21 mouse cellular contexts compared by ENCODE assay signal in genomic region chr10:58495637-58496036, GRCm38 (mm10). TPM values are rescaled to one million over a fixed set of nuclear protein-coding genes. Genes with fewer than 3 reads are reported as not detected.
A peak's percentile ranks its signal among the peaks of the same experiment; 100 is the strongest.
DNase-seq lines count a peak whose midpoint lies in the region; ATAC-seq and TF ChIP-seq lines count a peak whose summit lies in the region.
"Had no signal": no experiment of that assay in that cellular context is flagged by ENCODE, and none has a peak within 500 bp of the region (broad histone marks: within the 10 kb centered on the region; RNA-seq: fewer than 3 reads in every experiment).

No protein-coding gene starts in this region.

- ATAC-seq in hindbrain, postnatal 0 days: no peak
- no peak for ATAC-seq in hindbrain, embryonic 12.5 days (ENCODE audit: low FRiP score)
- no peak for ATAC-seq in lung, postnatal 0 days
- ATAC-seq: forebrain, embryonic 13.5 days had no signal

- peak; percentile 18; the same call in 1 of the 2 replicates for TF ChIP-seq CTCF in hindbrain, postnatal 0 days (IDR thresholded peaks at IDR 0.05; ENCODE audit: low read depth)
- peak; percentile 39 for TF ChIP-seq CTCF in lung, postnatal 0 days (IDR thresholded peaks at IDR 0.05)
- TF ChIP-seq CTCF in E14TG2a.4 (conservative IDR thresholded peaks at IDR 0.05; ENCODE audit: low read length): peak; percentile 29

- peaks cover 29% of the 10 kb centered on the region for H3K36me3 ChIP-seq in hindbrain, postnatal 0 days (ENCODE audit: insufficient read depth, low read length)
- H3K36me3 ChIP-seq in hindbrain, embryonic 12.5 days: peaks cover 38% of the 10 kb centered on the region
- peaks cover 23% of the 10 kb centered on the region; the same call in 1 of the 2 replicates for H3K36me3 ChIP-seq in lung, postnatal 0 days (ENCODE audit: insufficient read depth, low read length)
- peaks cover 50% of the 10 kb centered on the region for H3K36me3 ChIP-seq in E14TG2a.4 (ENCODE audit: insufficient read depth, low read length)

- no peaks in the 10 kb centered on the region for H3K27me3 ChIP-seq in hindbrain, postnatal 0 days (ENCODE audit: insufficient read depth, low read length)
- H3K27me3 ChIP-seq in hindbrain, embryonic 12.5 days: no peaks in the 10 kb centered on the region
- H3K27me3 ChIP-seq in lung, postnatal 0 days (replicated peaks; ENCODE audit: insufficient read depth, low read length): no peaks in the 10 kb centered on the region
- H3K27me3 ChIP-seq in E14TG2a.4 (ENCODE audit: insufficient read depth, low read length): no peaks in the 10 kb centered on the region
- H3K27me3 ChIP-seq: forebrain, embryonic 13.5 days; hindbrain, embryonic 15.5 days; limb, embryonic 15.5 days; lung, embryonic 15.5 days had no signal

- H3K9me3 ChIP-seq in hindbrain, postnatal 0 days (ENCODE audit: low read length): no peaks in the 10 kb centered on the region
- no peaks in the 10 kb centered on the region for H3K9me3 ChIP-seq in hindbrain, embryonic 12.5 days (replicated peaks)
- no peaks in the 10 kb centered on the region for H3K9me3 ChIP-seq in lung, postnatal 0 days (ENCODE audit: low read length)
- H3K9me3 ChIP-seq in E14TG2a.4 (ENCODE audit: low read length): no peaks in the 10 kb centered on the region
- H3K9me3 ChIP-seq: embryonic facial prominence, embryonic 10.5 days; forebrain, embryonic 13.5 days; heart, embryonic 10.5 days; hindbrain, embryonic 15.5 days; limb, embryonic 15.5 days; lung, embryonic 15.5 days had no signal

- no peak overlapping the region for H3K9ac ChIP-seq in hindbrain, postnatal 0 days (replicated peaks; ENCODE audit: low read length)
- H3K9ac ChIP-seq in hindbrain, embryonic 12.5 days: no peak overlapping the region
- H3K9ac ChIP-seq in lung, postnatal 0 days (replicated peaks; ENCODE audit: low read depth): no peak overlapping the region
- H3K9ac ChIP-seq: forebrain, embryonic 13.5 days; hindbrain, embryonic 15.5 days; limb, embryonic 15.5 days; lung, embryonic 15.5 days had no signal

- no peak overlapping the region for H3K4me3 ChIP-seq in hindbrain, postnatal 0 days (ENCODE audit: low read length)
- no peak overlapping the region for H3K4me3 ChIP-seq in hindbrain, embryonic 12.5 days
- no peak overlapping the region for H3K4me3 ChIP-seq in lung, postnatal 0 days (ENCODE audit: low read depth, low read length)
- no peak overlapping the region for H3K4me3 ChIP-seq in E14TG2a.4 (replicated peaks; ENCODE audit: low read length)
- H3K4me3 ChIP-seq: embryonic facial prominence, embryonic 10.5 days; forebrain, embryonic 13.5 days; heart, embryonic 10.5 days; hindbrain, embryonic 15.5 days; limb, embryonic 15.5 days; lung, embryonic 15.5 days had no signal

- no peak overlapping the region for H3K4me2 ChIP-seq in hindbrain, postnatal 0 days (ENCODE audit: low read depth, low read length)
- H3K4me2 ChIP-seq in hindbrain, embryonic 12.5 days (replicated peaks): no peak overlapping the region
- H3K4me2 ChIP-seq in lung, postnatal 0 days (replicated peaks; ENCODE audit: low read depth, low read length): no peak overlapping the region
- H3K4me2 ChIP-seq: forebrain, embryonic 13.5 days; hindbrain, embryonic 15.5 days; limb, embryonic 15.5 days; lung, embryonic 15.5 days had no signal

- WGBS in hindbrain, postnatal 0 days: 86% methylated on average over 2 of the region's 2 CpGs
- WGBS in hindbrain, embryonic 12.5 days: 85% methylated on average over 2 of the region's 2 CpGs
- WGBS in lung, postnatal 0 days: 89% methylated on average over 2 of the region's 2 CpGs

- H3K27ac ChIP-seq in hindbrain, postnatal 0 days: no peak overlapping the region
- H3K27ac ChIP-seq in hindbrain, embryonic 12.5 days: no peak overlapping the region
- no peak overlapping the region for H3K27ac ChIP-seq in lung, postnatal 0 days (ENCODE audit: low read length)
- H3K27ac ChIP-seq: embryonic facial prominence, embryonic 10.5 days; forebrain, embryonic 13.5 days; heart, embryonic 10.5 days; hindbrain, embryonic 15.5 days; limb, embryonic 15.5 days; lung, embryonic 15.5 days had no signal

- H3K4me1 ChIP-seq in hindbrain, postnatal 0 days (ENCODE audit: insufficient read depth, low read length): no peaks in the 10 kb centered on the region
- peaks cover 5% of the 10 kb centered on the region; the same call in 1 of the 2 replicates for H3K4me1 ChIP-seq in hindbrain, embryonic 12.5 days
- H3K4me1 ChIP-seq in lung, postnatal 0 days (ENCODE audit: insufficient read depth, low read depth, low read length): peaks cover 2% of the 10 kb centered on the region; the same call in 1 of the 2 replicates
- H3K4me1 ChIP-seq in E14TG2a.4 (replicated peaks; ENCODE audit: low read depth, low read length): peaks cover 20% of the 10 kb centered on the region
- H3K4me1 ChIP-seq: heart, embryonic 10.5 days had no signal

- TF ChIP-seq EP300 in lung, postnatal 0 days (IDR thresholded peaks at IDR 0.05): no peak

- no peak for DNase-seq in hindbrain, postnatal 0 days (ENCODE audit: low spot score)
- no peak for DNase-seq in lung, postnatal 0 days (ENCODE audit: low spot score)
- no peak for DNase-seq in lung, postnatal 36 days
- DNase-seq in naive thymus-derived CD4-positive, alpha-beta T cell, adult 2 months (ENCODE audit: low read depth): peak; percentile 16
- no peak for DNase-seq in right cerebral cortex, postnatal 4 days
- no peak for DNase-seq in ovary, postnatal 14 days (ENCODE audit: low spot score)
- DNase-seq: adrenal gland, postnatal 14 days; cerebellum, adult 11-12 months; heart, postnatal 10 days; kidney, adult 18-20 months; midbrain, embryonic 14.5 days; right cerebral cortex, postnatal 14 days; thymus, postnatal 25 days had no signal

RNA-seq across cellular contexts. Expression of gene Ccdc138, which starts 2.1 kb away (rescaled TPM):
- 0.83 and 2.0 TPM in 2 replicates for total RNA-seq in hindbrain, postnatal 0 days (2014; rRNA removed)
- polyA plus RNA-seq in hindbrain, postnatal 0 days (2015; fragmentation: Nextera tagmentation; extraction: Ambion mirVana): 6.4 and 6.9 TPM in 2 replicates
- polyA plus RNA-seq in hindbrain, embryonic 12.5 days (2016; fragmentation: Nextera tagmentation; extraction: Ambion mirVana): 11.4 and 13.2 TPM in 2 replicates
- 3.0 and 4.2 TPM in 2 replicates for polyA plus RNA-seq in lung, postnatal 0 days (2015; fragmentation: Nextera tagmentation; extraction: Ambion mirVana)

RNA-seq across cellular contexts. Expression of gene Ranbp2, which starts 48.9 kb away (rescaled TPM):
- 32.1 and 32.6 TPM in 2 replicates for total RNA-seq in hindbrain, postnatal 0 days (2014; rRNA removed)
- 12.9 and 13.5 TPM in 2 replicates for polyA plus RNA-seq in hindbrain, postnatal 0 days (2015; fragmentation: Nextera tagmentation; extraction: Ambion mirVana)
- 30.5 and 31.6 TPM in 2 replicates for polyA plus RNA-seq in hindbrain, embryonic 12.5 days (2016; fragmentation: Nextera tagmentation; extraction: Ambion mirVana)
- 12.6 and 15.3 TPM in 2 replicates for polyA plus RNA-seq in lung, postnatal 0 days (2015; fragmentation: Nextera tagmentation; extraction: Ambion mirVana)
